Mouse (Mus musculus) lung, postnatal 0 days (tissue): ENCODE results near the gene Myo10.

Experiments used
- CTCF ChIP-seq: IDR thresholded peaks from 2 replicates; pipeline ENCODE4 v1.5.1; 2016; ENCODE audit warnings: antibody characterized with exemption, mild to moderate bottlenecking
- EP300 ChIP-seq: IDR thresholded peaks from 2 replicates; pipeline ENCODE4 v1.6.1; 2016; ENCODE audit warnings: antibody characterized with exemption, mild to moderate bottlenecking, control low read depth

- TF ChIP-seq CTCF (no peak), EP300 (no peak)
Observed at GRCm38 (mm10) chr15:25675359-25675758, 53.0 kb downstream of the Myo10 start.
